Mouse (Mus musculus): ENCODE measurements around the gene Nos2. TPM values are rescaled to one million over a fixed set of nuclear protein-coding genes. Genes with fewer than 3 reads are reported as not detected.
"Not testable (repeated sequence)": the region's sequence is repeated elsewhere in the genome, so short reads cannot be mapped to it uniquely, and the experiment has no call there.

Nos2 gene
- total RNA-seq, 1 experiment from 2014 or later: 2.0 TPM

DNA sequence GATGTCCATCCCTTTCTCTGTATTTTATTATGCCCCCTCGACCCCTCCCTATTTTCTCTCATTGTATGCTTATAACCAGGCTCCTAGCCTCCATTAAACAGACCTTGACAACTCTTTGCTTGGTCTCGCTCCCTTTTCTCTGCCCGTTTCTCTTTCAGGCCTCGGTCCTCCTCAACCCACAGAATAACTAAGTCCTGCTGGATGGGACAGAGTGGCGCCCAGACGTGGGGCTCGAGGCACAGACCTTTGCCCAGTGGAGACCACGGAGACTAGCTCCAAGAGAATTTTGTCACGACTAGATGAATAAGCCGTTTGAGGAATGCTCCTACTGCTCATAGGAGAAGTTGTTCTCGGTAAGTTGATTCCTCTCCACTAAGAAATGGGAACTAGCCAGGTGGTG lies 68.6 kb downstream of the Nos2 start:
- not testable (repeated sequence) for DNase-seq

DNA sequence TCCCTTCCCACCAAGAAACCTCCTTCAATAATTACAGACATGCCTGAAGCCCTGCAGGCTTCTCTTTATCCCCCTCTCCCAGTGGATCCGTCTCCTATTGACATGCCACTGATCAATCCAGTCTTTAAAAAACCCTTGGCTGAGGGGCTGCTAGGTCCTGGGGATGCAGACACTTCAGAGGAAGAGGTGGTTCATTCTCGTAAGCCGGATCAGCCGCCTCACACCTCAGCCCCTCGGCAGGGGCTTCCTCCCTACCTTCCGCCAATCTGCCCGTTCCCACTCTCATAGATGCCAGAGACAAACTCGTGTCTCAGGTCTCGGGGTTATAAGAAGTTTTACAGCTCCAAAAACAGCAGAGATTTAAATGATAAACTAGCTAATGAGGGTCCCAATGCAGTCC lies 69.5 kb downstream of the Nos2 start:
- DNase-seq: no peak

DNA sequence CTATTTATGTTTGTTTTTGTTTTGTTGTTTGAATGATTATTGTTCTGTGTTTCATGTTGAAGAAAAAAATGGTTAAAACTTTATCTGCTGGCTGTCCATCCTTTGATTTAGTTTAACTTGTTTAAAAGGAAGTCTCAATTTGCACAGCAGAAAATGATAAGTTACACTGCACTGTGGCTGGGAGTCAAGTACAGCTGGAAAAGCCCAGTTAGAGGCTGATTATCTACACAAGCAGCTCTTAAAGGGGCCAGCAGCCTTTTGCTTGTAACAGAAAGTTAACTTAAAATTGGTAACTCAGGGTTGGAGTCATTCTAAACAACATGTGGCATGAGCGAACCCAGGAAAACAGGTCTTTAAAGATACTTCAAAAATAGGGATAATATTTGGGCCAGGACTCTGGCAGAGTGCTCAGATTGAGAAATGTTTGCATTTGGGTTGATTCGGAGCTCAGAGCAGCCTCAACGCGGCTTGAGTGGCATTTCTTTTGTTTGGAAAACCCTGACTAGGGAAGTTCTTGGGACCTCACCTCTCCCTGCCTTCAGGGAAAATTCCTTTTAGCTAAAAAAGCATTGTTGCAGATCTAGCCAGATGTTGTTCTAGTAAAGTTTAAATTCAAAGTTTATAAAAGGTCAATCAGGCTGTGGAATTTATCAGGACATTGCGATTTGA lies 70.4 kb downstream of the Nos2 start:
- not testable (repeated sequence) for DNase-seq

DNA sequence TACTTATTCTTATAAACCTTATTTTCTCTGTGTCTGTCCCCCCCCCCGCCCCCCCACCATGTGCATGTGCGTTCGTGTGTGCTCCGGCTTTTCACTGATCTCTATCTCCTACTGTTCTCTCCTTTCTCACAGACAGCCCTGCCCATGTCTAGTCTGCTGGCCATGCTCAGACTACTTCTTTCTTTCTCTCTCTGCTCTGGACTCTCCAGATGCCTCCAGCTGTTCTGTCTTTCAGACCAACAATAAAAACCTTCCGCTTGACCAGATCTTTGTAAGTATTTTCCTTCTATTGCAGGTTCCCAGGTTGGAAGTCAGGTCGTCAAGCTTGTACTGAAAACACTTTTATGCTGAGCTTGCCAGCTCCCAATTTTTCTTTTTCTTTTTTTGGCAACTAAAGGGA lies 78.5 kb downstream of the Nos2 start:
- no peak for DNase-seq

DNA sequence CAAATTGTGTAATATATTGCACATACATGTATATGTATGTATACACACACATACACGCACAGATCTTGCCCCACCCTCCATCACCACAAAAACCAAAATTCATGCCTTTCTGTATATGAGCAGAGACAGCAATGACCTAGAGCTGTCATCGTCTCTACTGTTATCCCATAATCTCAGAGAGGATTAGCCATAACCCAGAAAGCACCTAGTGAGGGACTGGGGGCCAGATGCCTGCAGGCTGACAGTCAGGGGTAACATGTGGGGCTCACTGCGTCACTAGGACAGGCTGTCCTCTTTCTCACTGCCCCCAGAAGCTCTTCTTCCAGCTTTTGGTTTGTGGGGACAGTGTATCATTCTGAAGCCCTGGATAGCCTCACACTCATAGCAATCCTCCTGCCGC lies 81.3 kb downstream of the Nos2 start:
- DNase-seq: no peak

DNA sequence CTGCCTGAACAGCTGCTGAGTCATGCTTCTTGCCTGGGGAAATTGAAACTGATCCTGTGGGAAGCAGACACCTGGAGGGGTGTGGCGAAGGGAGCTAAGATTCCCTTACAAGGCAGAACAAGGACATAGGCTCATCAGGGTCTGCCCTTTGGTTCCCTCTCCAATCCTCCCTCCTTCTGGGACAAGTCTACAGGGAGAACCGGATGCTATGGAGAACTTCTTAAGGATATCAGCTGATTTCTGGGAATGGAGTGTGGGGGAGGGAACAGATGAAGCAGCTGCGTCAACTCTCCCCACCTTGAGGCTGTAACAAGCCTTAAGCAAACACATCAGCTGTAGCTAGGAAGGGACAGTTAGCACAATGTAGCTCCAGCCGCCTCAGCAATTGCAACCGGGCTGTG lies 82.0 kb downstream of the Nos2 start:
- DNase-seq: no peak

DNA sequence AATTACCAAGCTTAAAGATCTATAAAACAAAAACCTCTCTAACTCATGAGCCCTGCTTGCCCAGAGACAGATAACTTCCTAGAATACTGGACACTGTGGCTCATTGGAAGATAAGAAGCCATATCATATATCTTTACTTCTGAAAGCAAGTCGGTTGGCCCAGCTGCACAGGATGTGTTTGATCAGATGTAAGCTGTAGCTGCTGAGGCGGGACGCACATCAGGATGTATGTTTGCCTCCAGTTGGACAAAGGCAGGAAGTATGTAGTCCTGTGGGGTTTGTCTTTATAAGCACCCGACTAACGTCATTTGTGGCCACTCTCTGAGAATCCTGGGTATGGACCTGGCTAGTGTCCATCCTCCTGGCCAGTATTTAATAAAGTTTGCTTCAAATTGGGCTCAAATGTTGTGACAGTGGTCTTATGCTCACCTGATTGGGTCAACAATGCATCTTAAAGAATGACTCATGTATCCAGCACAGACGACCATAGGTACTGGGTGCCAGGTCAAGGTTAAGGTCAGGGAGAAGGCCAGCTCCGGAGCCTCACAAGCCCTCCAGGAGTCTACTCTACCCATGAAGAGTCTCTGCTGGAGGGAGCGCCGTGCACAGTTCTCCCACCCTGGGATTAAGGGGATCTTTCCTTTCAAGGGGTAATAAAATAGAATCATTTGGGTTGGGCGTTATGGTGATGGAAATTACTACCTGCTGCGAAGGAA lies 82.6 kb downstream of the Nos2 start:
- DNase-seq: no peak

DNA sequence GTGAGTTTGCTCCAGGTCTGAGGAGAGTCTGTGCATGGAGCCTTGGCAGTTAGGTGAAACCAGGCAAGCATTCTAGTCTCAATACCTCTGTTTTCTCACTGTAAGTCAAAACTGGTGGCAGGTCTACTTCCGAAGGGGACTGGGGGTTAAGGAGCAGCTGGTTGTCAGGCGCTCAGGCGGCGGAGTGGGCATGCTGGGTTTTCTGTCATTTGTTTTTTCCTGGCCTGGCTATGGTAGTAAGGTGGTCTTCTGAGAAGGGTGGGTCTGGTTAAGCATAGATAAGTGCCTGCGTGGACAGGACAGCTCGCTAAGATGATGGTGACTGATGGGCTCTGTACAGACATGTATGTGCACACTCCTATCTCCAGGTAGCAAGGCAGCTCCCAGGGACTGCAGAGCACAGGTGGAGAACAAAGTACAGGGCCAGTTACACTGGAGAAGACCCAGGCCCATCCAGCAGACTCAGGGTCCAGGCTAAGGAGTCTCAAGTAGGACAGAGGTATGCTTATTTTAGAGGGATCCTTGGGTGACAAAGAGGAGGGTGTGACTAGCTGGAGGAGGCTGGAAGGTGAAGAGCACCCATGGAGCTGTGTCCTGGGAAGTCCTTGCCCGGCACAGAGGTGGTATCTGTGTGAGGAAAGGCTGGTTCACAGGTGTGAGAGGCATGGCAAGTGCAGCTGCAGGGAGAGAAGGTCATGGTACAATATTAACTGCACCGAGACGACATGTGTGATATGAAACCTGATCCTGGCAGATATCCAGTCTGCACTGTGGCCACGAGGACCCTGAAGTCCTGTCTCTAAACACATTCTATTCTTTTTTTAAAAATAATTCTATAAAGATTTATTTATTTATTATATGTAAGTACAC lies 83.4 kb downstream of the Nos2 start:
- DNase-seq: no peak

DNA sequence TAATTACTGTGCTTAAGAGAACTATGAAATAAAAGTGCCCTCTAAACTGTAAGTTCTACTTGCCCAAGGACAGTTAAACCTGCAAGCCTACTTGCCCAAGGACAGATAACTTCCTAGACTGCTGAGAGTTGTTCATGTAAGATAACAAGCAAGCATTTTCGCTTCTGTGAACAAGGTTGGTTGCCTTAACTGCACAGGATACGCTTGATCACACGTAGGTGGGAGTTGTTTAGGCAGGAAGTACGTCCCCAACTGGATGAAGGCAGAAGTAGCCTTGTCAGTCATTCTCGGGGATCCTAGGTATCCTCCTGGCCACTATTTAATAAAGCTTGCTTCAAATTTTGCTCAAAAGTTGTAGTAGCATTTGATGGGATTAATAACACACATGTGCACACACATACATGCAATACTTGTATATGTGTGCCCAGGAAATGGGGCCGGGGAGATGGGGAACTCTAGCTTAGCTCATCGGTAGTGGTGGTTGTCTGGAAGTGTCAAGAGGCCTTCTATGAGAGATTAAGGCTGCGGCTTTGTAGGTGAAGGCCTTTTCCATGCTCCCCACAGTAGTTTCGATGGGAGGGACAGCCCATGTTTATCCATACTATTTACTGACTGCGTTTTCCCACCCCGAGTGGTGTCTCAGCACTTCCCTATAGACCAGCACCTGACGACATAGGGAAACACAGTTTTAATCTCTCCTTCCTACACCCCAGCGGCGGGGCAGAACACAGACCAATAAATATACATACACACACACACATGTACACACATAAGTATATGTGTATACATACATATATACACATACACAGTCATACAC lies 85.2 kb downstream of the Nos2 start:
- no peak for DNase-seq

DNA sequence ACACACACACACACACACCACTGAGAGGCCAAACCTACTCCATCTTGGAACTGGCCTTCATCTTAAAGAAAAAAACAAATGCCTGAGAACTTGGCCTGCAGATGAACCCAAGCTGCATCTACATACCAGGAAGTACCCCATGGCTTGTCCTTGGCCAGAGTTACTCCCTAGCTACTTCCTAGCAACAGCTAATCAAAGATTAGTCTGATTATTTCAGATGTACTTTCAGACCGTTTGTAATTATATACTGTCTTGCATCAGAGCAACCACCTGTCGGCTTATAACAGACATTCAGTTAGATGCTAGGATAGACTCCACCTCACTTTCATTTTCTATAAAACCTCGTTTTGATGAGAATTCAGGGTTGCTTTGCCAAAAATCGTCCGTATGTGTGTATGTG lies 85.8 kb downstream of the Nos2 start:
- no peak for DNase-seq

DNA sequence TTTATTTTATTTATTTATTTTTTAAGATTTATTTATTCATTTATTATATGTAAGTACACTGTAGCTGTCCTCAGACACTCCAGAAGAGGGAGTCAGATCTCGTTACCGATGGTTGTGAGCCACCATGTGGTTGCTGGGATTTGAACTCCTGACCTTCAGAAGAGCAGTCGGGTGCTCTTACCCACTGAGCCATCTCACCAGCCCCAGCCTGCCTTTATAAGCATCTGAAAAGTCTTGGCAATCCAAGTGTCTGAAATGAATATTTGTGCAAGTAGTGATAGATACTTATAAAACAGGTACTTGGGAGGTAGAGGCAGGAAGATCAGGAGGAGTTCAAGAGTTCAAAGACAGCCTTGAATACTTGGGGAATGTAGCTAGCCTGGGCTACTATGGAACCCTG lies 86.8 kb downstream of the Nos2 start:
- DNase-seq: not testable (repeated sequence)

DNA sequence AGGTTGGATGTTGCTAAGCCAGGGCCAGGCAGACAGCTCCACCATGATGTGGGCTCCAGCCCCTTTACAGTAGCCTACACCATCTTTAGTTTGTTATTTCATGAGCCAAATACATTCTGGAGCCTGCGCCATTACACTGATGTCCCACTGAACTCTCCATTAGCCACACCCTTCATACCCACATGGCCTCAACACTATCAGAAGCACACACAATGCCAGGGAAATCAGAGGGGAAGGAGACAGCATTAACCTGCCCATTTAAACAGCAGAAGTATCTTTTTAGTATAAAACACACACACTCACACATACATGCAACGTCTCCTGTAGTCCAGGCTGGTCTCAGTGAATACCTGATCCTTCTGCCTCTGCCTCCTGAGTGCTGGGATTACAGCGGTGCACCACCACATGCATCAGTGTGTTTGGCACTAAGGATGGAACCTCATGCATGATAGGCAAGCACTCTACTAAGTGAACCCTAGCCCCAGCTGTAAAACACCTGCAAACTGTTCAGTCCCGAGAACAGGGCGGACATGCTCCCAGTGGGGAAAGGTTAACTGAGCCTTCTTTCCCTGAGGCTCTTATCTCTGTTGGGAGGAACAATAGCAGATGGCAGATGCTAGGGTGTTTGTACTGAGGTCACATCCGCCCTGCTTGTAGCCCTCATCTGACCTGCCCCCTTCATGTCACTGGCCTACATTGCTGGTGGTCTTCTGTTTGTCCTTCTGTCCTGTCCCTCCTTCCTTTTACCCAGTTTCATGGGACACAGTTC lies 87.6 kb downstream of the Nos2 start:
- no peak for DNase-seq

DNA sequence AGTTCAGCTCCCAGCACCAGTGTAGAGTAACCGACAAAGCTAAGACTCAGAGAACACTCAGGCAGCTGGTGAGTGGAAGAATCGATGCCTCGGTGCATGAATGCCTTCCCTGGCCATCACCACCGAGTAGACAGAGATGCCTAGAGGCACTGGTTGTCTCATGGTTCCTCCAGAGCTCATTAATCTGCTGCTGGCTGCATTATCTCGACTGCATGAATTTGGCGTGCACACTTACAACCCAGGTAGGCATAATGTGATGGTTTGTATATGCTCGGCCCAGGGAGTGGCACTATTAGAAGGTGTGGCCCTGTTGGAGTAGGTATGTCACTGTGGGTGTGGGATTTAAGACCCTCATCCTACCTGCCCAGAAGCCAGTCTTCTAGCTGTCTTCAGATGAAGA lies 88.3 kb downstream of the Nos2 start:
- no peak for DNase-seq

Other genes starting within 250 kb of the Nos2 start
- 66.5 and 93.9 TPM in 2 replicates for gene Nlk, start 223.4 kb upstream of the Nos2 start, total RNA-seq (2021)
- gene Ccnq, start 169.1 kb upstream of the Nos2 start, total RNA-seq (2021): 66.6 and 73.8 TPM in 2 replicates
- 42.8 and 59.0 TPM in 2 replicates for gene Lyrm9, start 94.2 kb upstream of the Nos2 start, total RNA-seq (2021)
- 18.5 and 21.8 TPM in 2 replicates for gene Lgals9, start 64.2 kb downstream of the Nos2 start, total RNA-seq (2021)
- 11.1 and 15.0 TPM in 2 replicates for gene Ksr1, start 225.6 kb downstream of the Nos2 start, total RNA-seq (2021)